Mouse (Mus musculus): ENCODE results near the gene Thsd7b. TPM values are rescaled to one million over a fixed set of nuclear protein-coding genes. Genes with fewer than 3 reads are reported as not detected.

The Thsd7b gene
- polyA plus RNA-seq, 1 experiment from 2014 or later: 1.5 TPM

- H3K9me3 ChIP-seq: no peaks in the 10 kb centered on the region
- no peaks in the 10 kb centered on the region for H3K4me1 ChIP-seq
- H3K27me3 ChIP-seq (ENCODE audit: insufficient read depth, poor library complexity, severe bottlenecking): no peaks in the 10 kb centered on the region
- H3K36me3 ChIP-seq: no peaks in the 10 kb centered on the region
- H3K27ac ChIP-seq: no peak overlapping the region
- H3K4me3 ChIP-seq: no peak overlapping the region
- DNase-seq (ENCODE audit: low spot score): no peak
Measured at GRCm38 (mm10) chr1:129838486-129838885, 565.4 kb downstream of the Thsd7b start.

- Histone ChIP-seq H3K27me3 (ENCODE audit: insufficient read depth, poor library complexity, severe bottlenecking) (no peaks in the 10 kb centered on the region), H3K4me3 (no peak overlapping the region), H3K9me3 (no peaks in the 10 kb centered on the region), H3K27ac (no peak overlapping the region), H3K36me3 (no peaks in the 10 kb centered on the region), H3K4me1 (no peaks in the 10 kb centered on the region)
- 57% methylated on average over 2 of the region's 2 CpGs for WGBS
- no peak for DNase-seq (ENCODE audit: low spot score)
Measured at GRCm38 (mm10) chr1:129843416-129843815, 570.3 kb downstream of the Thsd7b start.

GRCm38 (mm10) chr1:129850007-129850564 lies 577.0 kb downstream of the Thsd7b start:
- 80% methylated on average over 5 of the region's 5 CpGs for WGBS

GRCm38 (mm10) chr1:129867714-129868113 lies 594.6 kb downstream of the Thsd7b start:
- H3K9me3 ChIP-seq: no peaks in the 10 kb centered on the region
- no peaks in the 10 kb centered on the region for H3K4me1 ChIP-seq
- H3K4me3 ChIP-seq: no peak overlapping the region
- no peaks in the 10 kb centered on the region for H3K36me3 ChIP-seq
- H3K27ac ChIP-seq: no peak overlapping the region
- H3K27me3 ChIP-seq (ENCODE audit: insufficient read depth, poor library complexity, severe bottlenecking): no peaks in the 10 kb centered on the region
- WGBS: 74% methylated on average over 6 of the region's 6 CpGs
- DNase-seq (ENCODE audit: low spot score): no peak

More at GRCm38 (mm10) chr1:129850007-129850564, 577.0 kb downstream of the Thsd7b start:
- no peaks in the 10 kb centered on the region for H3K9me3 ChIP-seq
- H3K4me3 ChIP-seq: no peak overlapping the region
- no peak overlapping the region for H3K27ac ChIP-seq
- no peaks in the 10 kb centered on the region for H3K27me3 ChIP-seq (ENCODE audit: insufficient read depth, poor library complexity, severe bottlenecking)
- no peaks in the 10 kb centered on the region for H3K4me1 ChIP-seq
- H3K36me3 ChIP-seq: no peaks in the 10 kb centered on the region
- DNase-seq (ENCODE audit: low spot score): no peak

- 76% methylated on average over 4 of the region's 4 CpGs for WGBS
- no peaks in the 10 kb centered on the region for H3K36me3 ChIP-seq
Measured at GRCm38 (mm10) chr1:129874355-129874754, 601.3 kb downstream of the Thsd7b start.

GRCm38 (mm10) chr1:129887861-129888260 lies 614.8 kb downstream of the Thsd7b start:
- DNase-seq (ENCODE audit: low spot score): no peak
- Histone ChIP-seq H3K4me1 (no peaks in the 10 kb centered on the region), H3K4me3 (no peak overlapping the region), H3K36me3 (no peaks in the 10 kb centered on the region), H3K27ac (no peak overlapping the region), H3K27me3 (ENCODE audit: insufficient read depth, poor library complexity, severe bottlenecking) (no peaks in the 10 kb centered on the region), H3K9me3 (no peaks in the 10 kb centered on the region)
- 54% methylated on average over 1 of the region's 1 CpGs for WGBS

More at GRCm38 (mm10) chr1:129874355-129874754, 601.3 kb downstream of the Thsd7b start:
- no peak for DNase-seq (ENCODE audit: low spot score)
- H3K9me3 ChIP-seq: no peaks in the 10 kb centered on the region
- H3K27me3 ChIP-seq (ENCODE audit: insufficient read depth, poor library complexity, severe bottlenecking): no peaks in the 10 kb centered on the region
- H3K27ac ChIP-seq: no peak overlapping the region
- H3K4me3 ChIP-seq: no peak overlapping the region
- no peaks in the 10 kb centered on the region for H3K4me1 ChIP-seq

GRCm38 (mm10) chr1:129898121-129898520 lies 625.0 kb downstream of the Thsd7b start:
- Histone ChIP-seq H3K27ac (no peak overlapping the region), H3K9me3 (no peaks in the 10 kb centered on the region), H3K36me3 (no peaks in the 10 kb centered on the region), H3K4me1 (no peaks in the 10 kb centered on the region), H3K27me3 (ENCODE audit: insufficient read depth, poor library complexity, severe bottlenecking) (no peaks in the 10 kb centered on the region), H3K4me3 (no peak overlapping the region)
- WGBS: 79% methylated on average over 5 of the region's 5 CpGs
- DNase-seq (ENCODE audit: low spot score): no peak

GRCm38 (mm10) chr1:129915484-129915883 lies 642.4 kb downstream of the Thsd7b start:
- no peak for DNase-seq (ENCODE audit: low spot score)
- H3K4me1 ChIP-seq: 0 out of 2 replicates have a peak, but pooled peaks cover 3% of the 10 kb centered on the region
- no peaks in the 10 kb centered on the region for H3K9me3 ChIP-seq
- 33% methylated on average over 4 of the region's 4 CpGs for WGBS
- no peaks in the 10 kb centered on the region for H3K36me3 ChIP-seq
- H3K4me3 ChIP-seq: no peak overlapping the region
- no peak overlapping the region for H3K27ac ChIP-seq
- no peaks in the 10 kb centered on the region for H3K27me3 ChIP-seq (ENCODE audit: insufficient read depth, poor library complexity, severe bottlenecking)

GRCm38 (mm10) chr1:129917568-129917967 lies 644.5 kb downstream of the Thsd7b start:
- H3K27ac ChIP-seq: no peak overlapping the region
- no peaks in the 10 kb centered on the region for H3K36me3 ChIP-seq
- no peak overlapping the region for H3K4me3 ChIP-seq
- DNase-seq (ENCODE audit: low spot score): no peak
- WGBS: 85% methylated on average over 1 of the region's 1 CpGs
- 0 out of 2 replicates have a peak, but pooled peaks cover 3% of the 10 kb centered on the region for H3K4me1 ChIP-seq
- H3K27me3 ChIP-seq (ENCODE audit: insufficient read depth, poor library complexity, severe bottlenecking): no peaks in the 10 kb centered on the region
- no peaks in the 10 kb centered on the region for H3K9me3 ChIP-seq

- Histone ChIP-seq H3K36me3 (no peaks in the 10 kb centered on the region), H3K27me3 (ENCODE audit: insufficient read depth, poor library complexity, severe bottlenecking) (no peaks in the 10 kb centered on the region), H3K4me3 (no peak overlapping the region), H3K9me3 (no peaks in the 10 kb centered on the region), H3K4me1 (0 out of 2 replicates have a peak, but pooled peaks cover 3% of the 10 kb centered on the region), H3K27ac (no peak overlapping the region)
- no peak for DNase-seq (ENCODE audit: low spot score)
- 48% methylated on average over 1 of the region's 1 CpGs for WGBS
Measured at GRCm38 (mm10) chr1:129919385-129919784, 646.3 kb downstream of the Thsd7b start.

- Histone ChIP-seq H3K36me3 (no peaks in the 10 kb centered on the region), H3K27ac (no peak overlapping the region), H3K27me3 (ENCODE audit: insufficient read depth, poor library complexity, severe bottlenecking) (no peaks in the 10 kb centered on the region), H3K9me3 (no peaks in the 10 kb centered on the region), H3K4me1 (no peaks in the 10 kb centered on the region), H3K4me3 (no peak overlapping the region)
- 82% methylated on average over 2 of the region's 2 CpGs for WGBS
- no peak for DNase-seq (ENCODE audit: low spot score)
Measured at GRCm38 (mm10) chr1:129931003-129931402, 657.9 kb downstream of the Thsd7b start.

GRCm38 (mm10) chr1:129943116-129943515 lies 670.0 kb downstream of the Thsd7b start:
- H3K27me3 ChIP-seq (ENCODE audit: insufficient read depth, poor library complexity, severe bottlenecking): no peaks in the 10 kb centered on the region
- 74% methylated on average over 9 of the region's 9 CpGs for WGBS
- no peak for DNase-seq (ENCODE audit: low spot score)
- no peaks in the 10 kb centered on the region for H3K36me3 ChIP-seq
- no peak overlapping the region for H3K4me3 ChIP-seq
- H3K27ac ChIP-seq: no peak overlapping the region
- H3K9me3 ChIP-seq: no peaks in the 10 kb centered on the region
- no peaks in the 10 kb centered on the region for H3K4me1 ChIP-seq

- no peak for DNase-seq (ENCODE audit: low spot score)
- H3K4me3 ChIP-seq: no peak overlapping the region
- H3K4me1 ChIP-seq: no peaks in the 10 kb centered on the region
- no peaks in the 10 kb centered on the region for H3K36me3 ChIP-seq
- no peak overlapping the region for H3K27ac ChIP-seq
- H3K27me3 ChIP-seq (ENCODE audit: insufficient read depth, poor library complexity, severe bottlenecking): no peaks in the 10 kb centered on the region
- H3K9me3 ChIP-seq: no peaks in the 10 kb centered on the region
- 63% methylated on average over 4 of the region's 4 CpGs for WGBS
Measured at GRCm38 (mm10) chr1:129947026-129947425, 673.9 kb downstream of the Thsd7b start.

GRCm38 (mm10) chr1:129955478-129955877 lies 682.4 kb downstream of the Thsd7b start:
- Histone ChIP-seq H3K9me3 (no peaks in the 10 kb centered on the region), H3K27ac (no peak overlapping the region), H3K4me1 (no peaks in the 10 kb centered on the region; the same call in 1 of the 2 replicates), H3K4me3 (no peak overlapping the region), H3K27me3 (ENCODE audit: insufficient read depth, poor library complexity, severe bottlenecking) (no peaks in the 10 kb centered on the region), H3K36me3 (no peaks in the 10 kb centered on the region)
- 87% methylated on average over 1 of the region's 1 CpGs for WGBS
- DNase-seq (ENCODE audit: low spot score): no peak

Data from heart, embryonic 10.5 days (tissue).